Comparison of ENCODE assay signal across 12 mouse cellular contexts in the genomic region with DNA sequence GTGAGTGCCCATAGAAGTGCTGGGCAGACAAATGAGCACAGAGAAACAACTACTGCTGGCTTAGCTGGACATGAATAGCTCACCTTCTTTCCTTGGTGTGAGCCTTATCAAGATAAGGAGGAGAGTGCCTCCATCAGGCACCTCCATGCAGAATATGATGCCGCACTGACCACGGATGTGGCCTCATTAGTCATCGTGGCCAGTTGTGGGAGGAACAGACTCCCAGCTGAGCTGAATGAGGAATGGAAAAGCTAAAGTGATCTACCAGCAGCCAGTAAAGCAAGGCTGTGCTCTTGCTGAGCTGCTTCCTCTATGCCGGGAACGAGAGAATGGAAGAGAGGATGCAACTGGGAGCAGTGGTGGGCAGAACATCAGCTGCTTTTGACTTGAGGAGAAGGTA.
DNase-seq lines count a peak whose midpoint lies in the region; ATAC-seq and TF ChIP-seq lines count a peak whose summit lies in the region.
"Had no signal": no experiment of that assay in that cellular context is flagged by ENCODE, and none has a peak within 500 bp of the region (broad histone marks: within the 10 kb centered on the region; RNA-seq: fewer than 3 reads in every experiment).

No protein-coding gene starts in this region.

- no peak overlapping the region for H3K9ac ChIP-seq in heart, embryonic 11.5 days (ENCODE audit: low read depth, low read length)
- H3K9ac ChIP-seq in neural tube, embryonic 11.5 days (ENCODE audit: low read length), result no peak overlapping the region
- peak overlapping the region; percentile 28; the same call in 1 of the 2 replicates for H3K9ac ChIP-seq in stomach, postnatal 0 days (ENCODE audit: low read length)
- H3K9ac ChIP-seq: limb, embryonic 12.5 days had no signal

- no peaks in the 10 kb centered on the region for H3K36me3 ChIP-seq in heart, embryonic 11.5 days (ENCODE audit: control insufficient read depth, insufficient read depth, low read length)
- H3K36me3 ChIP-seq in neural tube, embryonic 11.5 days (ENCODE audit: control insufficient read depth, insufficient read depth, low read length), result no peaks in the 10 kb centered on the region
- H3K36me3 ChIP-seq in stomach, postnatal 0 days (ENCODE audit: control insufficient read depth, insufficient read depth, low read length), result no peaks in the 10 kb centered on the region
- H3K36me3 ChIP-seq: limb, embryonic 12.5 days had no signal

- DNase-seq in heart, adult 8-10 months (ENCODE audit: low spot score), result no peak
- DNase-seq in neural tube, embryonic 11.5 days (ENCODE audit: low spot score), result no peak
- no peak for DNase-seq in neural tube, embryonic 10.5 days (ENCODE audit: extremely low spot score, low spot score)
- DNase-seq in stomach, postnatal 0 days (ENCODE audit: low spot score), result no peak
- DNase-seq in ovary, postnatal 36 days (ENCODE audit: low spot score), result no peak
- no peak for DNase-seq in yolk sac, embryonic 10.5 days (ENCODE audit: low spot score)
- DNase-seq: right cerebral cortex, postnatal 4 days had no signal

- 36% methylated on average over 5 of the region's 5 CpGs for WGBS in heart, embryonic 11.5 days (ENCODE audit: insufficient replicate concordance)
- WGBS in neural tube, embryonic 11.5 days, result 54% methylated on average over 5 of the region's 5 CpGs
- WGBS in stomach, postnatal 0 days, result 47% methylated on average over 5 of the region's 5 CpGs

- H3K9me3 ChIP-seq in heart, embryonic 11.5 days (replicated peaks; ENCODE audit: control insufficient read depth, low read length), result no peaks in the 10 kb centered on the region
- H3K9me3 ChIP-seq in neural tube, embryonic 11.5 days (ENCODE audit: control insufficient read depth, low read length), result no peaks in the 10 kb centered on the region
- no peaks in the 10 kb centered on the region for H3K9me3 ChIP-seq in stomach, postnatal 0 days (ENCODE audit: control insufficient read depth, low read length)
- H3K9me3 ChIP-seq: limb, embryonic 12.5 days had no signal

- H3K27me3 ChIP-seq in heart, embryonic 11.5 days (ENCODE audit: control insufficient read depth, insufficient read depth, low read length), result no peaks in the 10 kb centered on the region
- no peaks in the 10 kb centered on the region for H3K27me3 ChIP-seq in neural tube, embryonic 11.5 days (ENCODE audit: control insufficient read depth, insufficient read depth, low read length)
- H3K27me3 ChIP-seq in stomach, postnatal 0 days (ENCODE audit: control insufficient read depth, insufficient read depth, low read length), result no peaks in the 10 kb centered on the region
- H3K27me3 ChIP-seq: limb, embryonic 12.5 days had no signal

- H3K4me3 ChIP-seq in heart, embryonic 11.5 days (ENCODE audit: low read depth, low read length), result no peak overlapping the region
- H3K4me3 ChIP-seq in neural tube, embryonic 11.5 days (ENCODE audit: low read depth, low read length), result no peak overlapping the region
- H3K4me3 ChIP-seq in stomach, postnatal 0 days (ENCODE audit: low read depth, low read length), result no peak overlapping the region
- H3K4me3 ChIP-seq: limb, embryonic 12.5 days had no signal

- ATAC-seq in heart, embryonic 11.5 days (replicated peaks; ENCODE audit: insufficient number of reproducible peaks, low FRiP score, low TSS enrichment), result no peak
- ATAC-seq in neural tube, embryonic 11.5 days (ENCODE audit: insufficient read depth, low FRiP score, low TSS enrichment), result no peak
- peak; percentile 68 for ATAC-seq in granulocyte monocyte progenitor cell, adult 5-6 weeks (replicated peaks; ENCODE audit: poor library complexity, severe bottlenecking)
- ATAC-seq in stomach, postnatal 0 days (ENCODE audit: low FRiP score, low TSS enrichment), result peak; percentile 43
- ATAC-seq: forebrain, embryonic 16.5 days had no signal

- TF ChIP-seq EP300 in stomach, postnatal 0 days (optimal IDR thresholded peaks at IDR 0.05), result no peak

- H3K4me2 ChIP-seq in heart, embryonic 11.5 days, result peak overlapping the region; percentile 4; the same call in 1 of the 2 replicates
- H3K4me2 ChIP-seq in neural tube, embryonic 11.5 days (ENCODE audit: low read depth), result no peak overlapping the region
- peak overlapping the region; percentile 6; the same call in 1 of the 2 replicates for H3K4me2 ChIP-seq in stomach, postnatal 0 days (replicated peaks; ENCODE audit: low read depth)
- H3K4me2 ChIP-seq: limb, embryonic 12.5 days; midbrain, embryonic 11.5 days had no signal

- H3K4me1 ChIP-seq in heart, embryonic 11.5 days (ENCODE audit: control insufficient read depth, insufficient read depth, low read length), result peaks cover 82% of the 10 kb centered on the region
- peaks cover 35% of the 10 kb centered on the region for H3K4me1 ChIP-seq in neural tube, embryonic 11.5 days (ENCODE audit: control insufficient read depth, insufficient read depth, low read length)
- H3K4me1 ChIP-seq in stomach, postnatal 0 days (replicated peaks; ENCODE audit: control insufficient read depth, insufficient read depth), result peaks cover 19% of the 10 kb centered on the region

- peak overlapping the region; percentile 60 for H3K27ac ChIP-seq in heart, embryonic 11.5 days (ENCODE audit: low read depth, low read length)
- 0 out of 2 replicates have a peak overlapping the region, but pooled peaks have one; percentile 23 for H3K27ac ChIP-seq in neural tube, embryonic 11.5 days (ENCODE audit: low read depth, low read length)
- H3K27ac ChIP-seq in stomach, postnatal 0 days (replicated peaks), result peak overlapping the region; percentile 69; the same call in 1 of the 2 replicates
- H3K27ac ChIP-seq: limb, embryonic 12.5 days had no signal

- no peak for TF ChIP-seq CTCF in stomach, postnatal 0 days (IDR thresholded peaks at IDR 0.05; ENCODE audit: low read depth)

Comparison
In these comparisons a context has a peak if more than half of its experiments do, and no peak if none do; other contexts are left out.
1. ATAC-seq: peak in granulocyte monocyte progenitor cell, adult 5-6 weeks (single experiment) and stomach, postnatal 0 days (single experiment); none in heart, embryonic 11.5 days (single experiment) and neural tube, embryonic 11.5 days (single experiment).
2. Peak in every context shown above with its lines, with median percentiles within 50 percentile points of each other: H3K27ac ChIP-seq.